Mouse (Mus musculus) liver, embryonic 11.5 days (tissue): Measurements from ENCODE around the gene Gjd2. TPM values are rescaled to one million over a fixed set of nuclear protein-coding genes. Genes with fewer than 3 reads are reported as not detected.

Experiments
- ATAC-seq: fragments of 200-750 bp; cut with Nextera tagmentation; replicated peaks from 2 replicates; pipeline ENCODE4 v1.8.0; 2017; ENCODE audit warnings: moderate number of reproducible peaks, mild to moderate bottlenecking, moderate TSS enrichment, moderate library complexity; ENCODE audit not compliant: low FRiP score
- DNase-seq: peaks from one replicate; pipeline ENCODE4 v3.0.0-alpha.2; 2017; ENCODE audit warnings: low spot score
- H3K27ac ChIP-seq: fragments of 300-500 bp; sonication (generic); 2 replicates; pipeline ENCODE4 v1.5.1; 2014; ENCODE audit warnings: mild to moderate bottlenecking, low read depth, low read length, control low read depth
- H3K27me3 ChIP-seq: fragments of 300-500 bp; sonication (generic); replicated peaks from 2 replicates; pipeline ENCODE4 v1.6.1; 2014; ENCODE audit warnings: low read length, mixed read lengths; ENCODE audit not compliant: control insufficient read depth, insufficient read depth
- H3K36me3 ChIP-seq: fragments of 300-500 bp; sonication (generic); 2 replicates; pipeline ENCODE4 v1.6.1; 2014; ENCODE audit warnings: mild to moderate bottlenecking, low read length, moderate library complexity, mixed read lengths; ENCODE audit not compliant: control insufficient read depth, insufficient read depth
- H3K4me1 ChIP-seq: fragments of 300-500 bp; sonication (generic); replicated peaks from 2 replicates; pipeline ENCODE4 v1.6.1; 2014; ENCODE audit warnings: low read length, mixed read lengths; ENCODE audit not compliant: control insufficient read depth, insufficient read depth
- H3K4me2 ChIP-seq: fragments of 300-500 bp; sonication (generic); 2 replicates; pipeline ENCODE4 v1.6.1; 2014; ENCODE audit warnings: mild to moderate bottlenecking, control low read depth, moderate library complexity
- H3K4me3 ChIP-seq: fragments of 300-500 bp; sonication (generic); 2 replicates; pipeline ENCODE4 v1.5.1; 2014; ENCODE audit warnings: low read depth, low read length, control low read depth
- H3K9ac ChIP-seq: fragments of 300-500 bp; sonication (generic); 2 replicates; pipeline ENCODE4 v1.6.1; 2014; ENCODE audit warnings: low read depth, low read length, control low read depth
- H3K9me3 ChIP-seq: fragments of 300-500 bp; sonication (generic); 2 replicates; pipeline ENCODE4 v1.6.1; 2016; ENCODE audit warnings: low read length, inconsistent platforms, mixed read lengths; ENCODE audit not compliant: control insufficient read depth
- WGBS: fragments of 180-500 bp; shearing (Covaris S2); extraction: QIAGEN DNeasy Blood & Tissue Kit; methylation state at CpG from one replicate; pipeline ENCODE4 v1.1.7; 2014; 5-methylcytosine and 5-hydroxymethylcytosine counted together
- polyA plus RNA-seq: library from polyadenylated mRNA; unstranded; fragments of >200 nt; fragmentation: Nextera tagmentation; extraction: Ambion mirVana; gene quantifications from 2 replicates; pipeline ENCODE4 v1.2.1, GENCODE M21; 2014

Gjd2 gene
- polyA plus RNA-seq, 1 experiment from 2014 or later, result not detected

GRCm38 (mm10) chr2:114051111-114051870 is 37.9 kb upstream of the Gjd2 start:
- Histone ChIP-seq H3K27me3 (no peaks in the 10 kb centered on the region), H3K9ac (no peak overlapping the region), H3K36me3 (no peaks in the 10 kb centered on the region), H3K27ac (no peak overlapping the region), H3K4me3 (no peak overlapping the region), H3K9me3 (no peaks in the 10 kb centered on the region), H3K4me1 (no peaks in the 10 kb centered on the region), H3K4me2 (no peak overlapping the region)
- no peak for DNase-seq
- ATAC-seq, result no peak
- 88% methylated on average over 7 of the region's 7 CpGs for WGBS

GRCm38 (mm10) chr2:114050150-114050549 is 36.7 kb upstream of the Gjd2 start:
- no peak for DNase-seq
- no peak overlapping the region for H3K27ac ChIP-seq
- no peaks in the 10 kb centered on the region for H3K4me1 ChIP-seq
- no peaks in the 10 kb centered on the region for H3K9me3 ChIP-seq
- H3K4me2 ChIP-seq, result no peak overlapping the region
- 87% methylated on average over 7 of the region's 7 CpGs for WGBS
- H3K4me3 ChIP-seq, result no peak overlapping the region
- no peak for ATAC-seq
- no peaks in the 10 kb centered on the region for H3K36me3 ChIP-seq
- no peaks in the 10 kb centered on the region for H3K27me3 ChIP-seq
- H3K9ac ChIP-seq, result no peak overlapping the region

DNA sequence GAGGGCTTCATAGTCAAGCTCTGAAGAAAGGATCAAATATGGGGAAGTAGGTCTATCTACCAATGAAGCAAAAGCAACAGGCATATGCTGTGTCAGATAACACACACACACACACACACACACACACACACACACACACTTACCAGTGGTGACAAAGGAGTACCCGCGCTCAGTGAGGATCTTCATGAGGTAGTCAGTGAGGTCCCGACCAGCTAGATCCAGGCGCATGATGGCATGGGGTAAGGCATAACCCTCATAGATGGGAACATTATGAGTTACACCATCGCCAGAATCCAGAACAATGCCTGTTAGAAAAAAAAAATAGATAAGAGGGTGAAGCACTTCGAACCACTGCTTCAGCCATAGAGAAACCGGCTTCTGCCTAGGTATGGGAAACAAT is 36.0 kb upstream of the Gjd2 start:
- H3K27ac ChIP-seq, result no peak overlapping the region
- no peak for ATAC-seq
- no peak overlapping the region for H3K9ac ChIP-seq
- no peaks in the 10 kb centered on the region for H3K4me1 ChIP-seq
- no peaks in the 10 kb centered on the region for H3K27me3 ChIP-seq
- no peaks in the 10 kb centered on the region for H3K9me3 ChIP-seq
- DNase-seq, result no peak
- H3K4me3 ChIP-seq, result no peak overlapping the region
- 84% methylated on average over 7 of the region's 7 CpGs for WGBS
- H3K4me2 ChIP-seq, result no peak overlapping the region
- H3K36me3 ChIP-seq, result no peaks in the 10 kb centered on the region

- WGBS, result 87% methylated on average over 5 of the region's 5 CpGs
- ATAC-seq (no peak), DNase-seq (no peak)
- Histone ChIP-seq H3K27me3 (no peaks in the 10 kb centered on the region), H3K4me1 (no peaks in the 10 kb centered on the region), H3K4me2 (no peak overlapping the region), H3K4me3 (no peak overlapping the region), H3K9me3 (no peaks in the 10 kb centered on the region), H3K27ac (no peak overlapping the region), H3K36me3 (no peaks in the 10 kb centered on the region), H3K9ac (no peak overlapping the region)
Measured at GRCm38 (mm10) chr2:114047960-114048611, 34.7 kb upstream of the Gjd2 start.

GRCm38 (mm10) chr2:114046151-114046664 is 32.8 kb upstream of the Gjd2 start:
- Histone ChIP-seq H3K27ac (no peak overlapping the region), H3K4me2 (no peak overlapping the region), H3K27me3 (no peaks in the 10 kb centered on the region), H3K4me1 (no peaks in the 10 kb centered on the region), H3K36me3 (no peaks in the 10 kb centered on the region), H3K9ac (no peak overlapping the region), H3K4me3 (no peak overlapping the region), H3K9me3 (no peaks in the 10 kb centered on the region)
- ATAC-seq, result no peak
- no peak for DNase-seq
- 89% methylated on average over 5 of the region's 5 CpGs for WGBS

- Histone ChIP-seq H3K9me3 (no peaks in the 10 kb centered on the region), H3K9ac (no peak overlapping the region), H3K27ac (no peak overlapping the region), H3K27me3 (no peaks in the 10 kb centered on the region), H3K4me3 (no peak overlapping the region), H3K4me2 (no peak overlapping the region), H3K4me1 (no peaks in the 10 kb centered on the region), H3K36me3 (no peaks in the 10 kb centered on the region)
- DNase-seq, result no peak
- 69% methylated on average over 2 of the region's 2 CpGs for WGBS
- no peak for ATAC-seq
Measured at GRCm38 (mm10) chr2:114037926-114038325, 24.5 kb upstream of the Gjd2 start.

- no peak overlapping the region for H3K4me2 ChIP-seq
- DNase-seq, result no peak
- no peaks in the 10 kb centered on the region for H3K36me3 ChIP-seq
- H3K9me3 ChIP-seq, result no peaks in the 10 kb centered on the region
- 20% methylated on average over 2 of the region's 2 CpGs for WGBS
- H3K9ac ChIP-seq, result no peak overlapping the region
- H3K4me1 ChIP-seq, result no peaks in the 10 kb centered on the region
- no peaks in the 10 kb centered on the region for H3K27me3 ChIP-seq
- no peak overlapping the region for H3K4me3 ChIP-seq
- no peak for ATAC-seq
- H3K27ac ChIP-seq, result no peak overlapping the region
Measured at GRCm38 (mm10) chr2:114032259-114032658, 18.8 kb upstream of the Gjd2 start.

- no peaks in the 10 kb centered on the region for H3K36me3 ChIP-seq
- ATAC-seq, result no peak
- no peak overlapping the region for H3K4me2 ChIP-seq
- 91% methylated on average over 6 of the region's 6 CpGs for WGBS
- H3K9me3 ChIP-seq, result no peaks in the 10 kb centered on the region
- no peak overlapping the region for H3K9ac ChIP-seq
- no peak for DNase-seq
- H3K4me1 ChIP-seq, result no peaks in the 10 kb centered on the region
- no peak overlapping the region for H3K4me3 ChIP-seq
- H3K27me3 ChIP-seq, result no peaks in the 10 kb centered on the region
- no peak overlapping the region for H3K27ac ChIP-seq
Measured at GRCm38 (mm10) chr2:114023383-114023782, 10.0 kb upstream of the Gjd2 start.

DNA sequence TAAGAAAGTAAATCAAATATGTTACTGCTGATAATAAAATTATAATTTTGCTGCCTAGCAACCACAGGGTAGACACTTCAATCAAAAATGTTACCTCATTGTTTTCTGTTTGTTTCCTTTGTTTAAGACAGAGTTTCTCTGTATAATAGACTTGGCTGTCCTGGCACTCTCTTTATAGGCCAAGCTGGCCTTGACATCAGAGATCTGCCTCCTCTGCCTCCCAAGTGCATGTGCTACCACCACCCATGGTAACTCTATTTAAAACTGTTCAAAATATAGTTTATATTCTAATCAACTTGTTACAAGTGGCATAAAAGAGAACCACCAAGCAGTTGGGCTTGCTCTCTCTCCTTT is 6.8 kb upstream of the Gjd2 start:
- Histone ChIP-seq H3K36me3 (no peaks in the 10 kb centered on the region), H3K4me3 (no peak overlapping the region), H3K9ac (no peak overlapping the region), H3K27me3 (peaks cover under 1% of the 10 kb centered on the region; the same call in 1 of the 2 replicates), H3K4me1 (no peaks in the 10 kb centered on the region), H3K27ac (no peak overlapping the region), H3K4me2 (no peak overlapping the region), H3K9me3 (no peaks in the 10 kb centered on the region)
- no peak for ATAC-seq
- no peak for DNase-seq
